Mouse (Mus musculus) liver, adult (tissue): ENCODE results near the gene Miip.

Experiments
- GATA4 ChIP-seq: IDR thresholded peaks from 2 replicates; pipeline ENCODE4 v1.6.1; 2014; ENCODE audit warnings: mild to moderate bottlenecking, low read length; ENCODE audit not compliant: insufficient replicate concordance

The Miip gene

GRCm38 (mm10) chr4:147868450-147869031 is at the start of gene Miip, which contains the start of gene Fv1:
TSS of gene Miip (minus strand) at chr4:147868816.
TSS of gene Fv1 (plus strand) at chr4:147868979.
- no peak for TF ChIP-seq GATA4

DNA sequence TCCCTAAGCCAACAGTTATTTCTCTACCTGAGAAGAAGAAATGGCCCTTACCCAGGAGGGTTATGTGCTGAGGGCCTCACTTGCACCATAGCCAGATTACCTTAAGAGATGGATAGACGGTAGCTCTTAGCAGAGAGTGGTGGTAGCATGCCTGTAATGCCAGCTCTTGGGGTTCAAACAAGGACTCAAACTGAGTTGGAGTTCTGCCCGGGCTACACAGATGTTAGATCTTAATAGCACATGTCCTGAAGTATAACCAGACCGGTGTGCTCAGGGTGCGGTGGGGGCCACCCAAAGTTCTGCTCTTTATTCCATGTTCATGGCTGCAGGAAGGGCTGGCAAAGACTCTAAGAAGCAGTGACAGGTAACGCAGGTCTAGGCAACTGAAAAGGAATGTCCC is 40.9 kb upstream of the Miip start:
- TF ChIP-seq GATA4 = no peak

GRCm38 (mm10) chr4:147906230-147906629 is 37.6 kb upstream of the Miip start:
- TF ChIP-seq GATA4 = no peak

GRCm38 (mm10) chr4:147905090-147905659 is 36.6 kb upstream of the Miip start:
- TF ChIP-seq GATA4 = no peak

DNA sequence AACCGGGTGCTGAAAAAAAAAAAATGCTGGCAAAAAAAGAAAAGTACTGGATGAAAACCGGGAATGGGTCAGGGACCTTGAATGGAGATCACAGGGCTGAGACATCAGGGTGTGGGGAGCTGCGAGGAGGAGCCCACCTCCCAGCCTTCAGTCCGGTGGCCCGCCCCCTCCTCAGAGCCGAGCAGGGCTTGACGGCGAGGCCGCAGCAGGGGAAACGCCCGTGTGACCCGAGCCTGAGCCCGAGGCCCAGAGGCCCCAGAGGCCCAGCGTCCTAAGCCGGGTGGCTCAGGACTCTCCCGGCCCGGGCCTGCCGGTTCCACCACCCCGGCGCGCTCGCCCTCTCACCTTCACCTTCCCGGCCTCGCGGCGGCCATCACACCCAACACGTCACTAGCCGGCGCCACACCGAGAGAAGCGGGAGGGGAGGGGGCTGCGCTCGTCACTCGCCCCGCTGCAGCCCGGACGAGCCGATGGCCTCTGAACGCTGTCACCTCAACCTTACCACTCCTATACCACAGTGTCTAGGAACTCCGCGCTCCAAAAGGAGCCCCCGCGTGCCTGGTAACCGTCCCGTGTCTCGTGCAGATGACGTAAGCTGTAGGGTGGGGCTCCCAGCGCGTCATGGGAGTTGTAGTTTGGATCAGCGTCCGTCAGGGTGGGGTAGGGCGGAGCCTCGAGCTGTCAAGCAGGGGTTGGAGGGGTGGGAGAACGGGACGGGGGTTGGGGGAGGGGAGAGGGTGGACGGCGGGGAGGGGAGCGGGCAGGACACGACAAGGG is 35.9 kb upstream of the Miip start, which contains the start of gene Mfn2:
Gene Mfn2, minus strand, starts transcription at position 392 of the 777 bp plus-strand sequence.
- no peak for TF ChIP-seq GATA4

DNA sequence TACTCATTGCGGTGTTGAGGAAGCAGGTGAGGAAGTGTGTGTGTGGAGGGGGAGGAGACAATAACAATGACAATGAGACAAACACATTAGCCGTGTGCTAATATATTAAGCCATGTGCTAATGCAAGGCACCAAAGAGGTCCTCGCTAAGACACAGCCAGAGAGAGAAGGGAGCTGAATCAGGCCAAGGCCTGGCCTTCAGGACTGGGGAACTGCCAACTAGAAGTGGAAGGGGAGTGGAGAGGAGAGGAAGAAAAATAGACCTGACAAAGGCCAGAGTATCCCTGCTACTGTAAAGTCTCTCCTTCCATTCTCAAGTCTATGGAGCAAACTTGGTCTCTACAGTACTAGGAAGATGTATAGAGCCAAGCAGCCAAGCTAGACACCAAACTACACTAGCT is 35.0 kb upstream of the Miip start:
- TF ChIP-seq GATA4 = no peak

GRCm38 (mm10) chr4:147902906-147903500 is 34.4 kb upstream of the Miip start:
- TF ChIP-seq GATA4 = peak; percentile 29; the same call in 1 of the 2 replicates

- no peak for TF ChIP-seq GATA4
Observed at GRCm38 (mm10) chr4:147900452-147900851, 31.8 kb upstream of the Miip start.

DNA sequence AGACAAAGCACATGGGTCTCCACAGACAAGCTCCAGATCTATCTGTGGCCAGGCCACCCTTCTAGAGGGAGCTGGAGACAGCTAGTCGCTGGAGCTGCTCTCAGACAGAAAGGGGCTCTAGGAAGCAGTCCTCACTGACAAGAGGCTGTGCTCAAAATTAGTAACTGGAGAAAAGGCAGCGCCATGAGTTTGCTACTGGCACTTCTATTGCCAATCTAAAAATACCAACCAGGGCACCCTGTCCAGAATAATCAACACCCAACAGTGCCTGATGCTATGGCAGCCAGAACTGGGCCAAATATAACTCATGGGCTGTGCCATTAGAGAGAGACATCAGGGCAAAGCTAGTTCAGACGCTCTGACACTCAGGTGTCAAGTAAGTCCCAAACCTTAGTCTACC is 28.7 kb upstream of the Miip start:
- TF ChIP-seq GATA4 = no peak

- no peak for TF ChIP-seq GATA4
Observed at GRCm38 (mm10) chr4:147896411-147896810, 27.8 kb upstream of the Miip start.

DNA sequence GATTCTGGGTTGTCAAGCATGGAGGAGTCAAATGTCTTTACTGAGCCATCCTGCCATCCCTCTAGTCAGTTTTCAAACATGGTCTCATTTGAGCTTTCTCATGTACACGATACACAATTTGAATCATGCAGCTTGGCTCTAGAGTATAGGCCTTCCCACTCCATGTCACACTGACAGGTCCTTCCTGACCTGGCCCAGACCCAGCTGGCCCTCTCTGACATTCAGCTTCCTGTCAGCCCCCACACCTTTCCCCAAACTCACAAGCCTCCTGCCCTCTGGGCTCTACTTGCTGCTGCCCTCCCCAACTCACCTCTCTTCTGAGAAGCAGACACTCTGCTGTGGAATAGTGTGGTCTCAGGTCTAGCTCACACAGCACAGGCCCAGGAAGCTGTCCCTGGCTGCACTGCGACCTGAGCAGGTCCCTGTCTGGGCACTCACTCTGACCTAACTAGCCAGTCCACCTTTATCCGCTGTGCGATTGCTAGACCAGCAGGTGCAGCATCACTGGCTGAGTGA is 27.3 kb upstream of the Miip start:
- TF ChIP-seq GATA4 = no peak

- no peak for TF ChIP-seq GATA4
Observed at GRCm38 (mm10) chr4:147890341-147890740, 21.7 kb upstream of the Miip start.

GRCm38 (mm10) chr4:147888237-147888636 is 19.6 kb upstream of the Miip start:
- no peak for TF ChIP-seq GATA4

DNA sequence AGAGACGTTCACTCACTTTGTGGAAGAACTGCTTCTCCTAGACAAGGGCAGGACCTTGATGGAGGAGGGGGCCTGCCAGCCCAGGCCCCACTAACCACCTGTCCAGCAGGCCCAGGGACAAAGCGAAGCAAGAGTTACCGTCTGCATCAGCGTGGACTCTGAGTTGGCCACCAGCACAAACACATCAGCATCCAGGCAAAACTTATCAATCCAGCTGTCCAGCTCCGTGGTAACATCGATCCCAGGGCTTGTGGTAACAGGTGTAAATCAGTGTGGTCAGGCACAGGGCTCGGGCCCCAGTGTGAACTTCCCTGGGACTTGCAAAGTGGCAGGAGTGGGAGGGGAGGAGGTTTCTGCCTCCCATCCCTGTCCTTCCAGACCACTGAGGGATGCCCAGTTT is 18.7 kb upstream of the Miip start:
- TF ChIP-seq GATA4 = no peak

- TF ChIP-seq GATA4 = no peak
Observed at GRCm38 (mm10) chr4:147886158-147886557, 17.5 kb upstream of the Miip start.

DNA sequence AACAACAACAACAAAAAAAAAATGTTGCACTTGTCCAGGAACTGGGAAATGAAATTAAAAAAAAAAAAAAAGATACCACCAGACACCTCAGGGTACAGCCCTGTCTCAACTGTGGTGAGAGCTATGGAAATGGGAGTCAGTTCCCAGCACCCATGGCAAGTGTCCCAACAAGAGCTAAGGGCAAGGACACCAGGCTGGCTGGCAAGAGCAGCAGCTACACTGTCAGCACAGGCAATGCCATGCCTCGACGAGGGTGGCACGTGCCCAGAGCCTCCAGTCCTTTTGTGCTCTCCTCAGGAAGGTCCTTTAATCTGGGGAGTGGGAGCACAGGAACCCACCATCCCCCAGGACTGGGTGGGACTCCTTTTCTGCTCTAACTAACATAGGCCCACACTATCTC is 15.5 kb upstream of the Miip start:
- TF ChIP-seq GATA4 = no peak
